ENCODE assay signal across 17 mouse cellular contexts in genomic region chr5:130411516-130411915, GRCm38 (mm10). TPM values are rescaled to one million over a fixed set of nuclear protein-coding genes. Genes with fewer than 3 reads are reported as not detected.
DNase-seq lines count a peak whose midpoint lies in the region; ATAC-seq lines count a peak whose summit lies in the region.
"Had no signal": no experiment of that assay in that cellular context is flagged by ENCODE, and none has a peak within 500 bp of the region (broad histone marks: within the 10 kb centered on the region; RNA-seq: fewer than 3 reads in every experiment).

No protein-coding gene starts in this region.

- peak; percentile 6 to 8 for DNase-seq in layer of hippocampus, postnatal 14 days (ENCODE audit: low spot score in 2 of 2)
- no peak for DNase-seq in layer of hippocampus, adult 11-12 months (ENCODE audit: low spot score)
- peak; percentile 15 to 31 for DNase-seq in left cerebral cortex, adult 8-10 months (ENCODE audit: low spot score in 2 of 2)
- DNase-seq in right cerebral cortex, postnatal 14 days = peak; percentile 20
- DNase-seq in thymus, adult 18-20 months = no peak
- no peak for DNase-seq in kidney, postnatal 10 days
- DNase-seq: adrenal gland, postnatal 14 days; B cell, adult 2 months; cerebellum, adult 8-10 months; gastrocnemius, postnatal 25 days; heart, postnatal 14 days; liver; lung, adult 18-20 months; thymus, postnatal 4 days had no signal

- peak; percentile 34; the same call in 1 of the 2 replicates for ATAC-seq in frontal cortex, adult (ENCODE audit: low TSS enrichment)
- ATAC-seq: forebrain, embryonic 16.5 days; intestine, embryonic 15.5 days had no signal

RNA-seq across cellular contexts. Expression of gene A330070K13Rik, which starts 27.1 kb away (rescaled TPM):
- 1 to 10 TPM; 2.9 to 4.1 TPM for total RNA-seq in layer of hippocampus, postnatal 14 days (2021)
- 1 to 10 TPM in 2 of 4 experiments, under 1 TPM in 2; 0.63 to 1.2 (median 1.0) TPM for total RNA-seq in left cerebral cortex, adult 8-10 months (2022)
- total RNA-seq: adrenal gland, postnatal 14 days; gastrocnemius, postnatal 25 days; heart, postnatal 14 days had no signal

RNA-seq across cellular contexts. Expression of gene Caln1, which starts 42.3 kb away (rescaled TPM):
- 100 to 1,000 TPM; 151 to 159 TPM for total RNA-seq in layer of hippocampus, postnatal 14 days (2021)
- total RNA-seq in left cerebral cortex, adult 8-10 months (2022) = 100 to 1,000 TPM; 131 to 176 (median 150) TPM
- total RNA-seq: heart, postnatal 14 days had no signal

Comparison
In these comparisons a context has a peak if more than half of its experiments do, and no peak if none do; other contexts are left out.
1. DNase-seq: peak in layer of hippocampus, postnatal 14 days (2 of 2), left cerebral cortex, adult 8-10 months (2 of 2) and right cerebral cortex, postnatal 14 days (single experiment); none in layer of hippocampus, adult 11-12 months (single experiment), thymus, adult 18-20 months (0 of 2) and kidney, postnatal 10 days (single experiment).